Mouse (Mus musculus) hindbrain, embryonic 15.5 days (tissue): ENCODE measurements around the gene Usp35. TPM values are rescaled to one million over a fixed set of nuclear protein-coding genes. Genes with fewer than 3 reads are reported as not detected.
A peak's percentile ranks its signal among the peaks of the same experiment; 100 is the strongest.

Experiments
- ATAC-seq: fragments of 200-750 bp; cut with Nextera tagmentation; 2 replicates; pipeline ENCODE4 v1.8.0; 2017; ENCODE audit warnings: low read depth, moderate number of reproducible peaks, moderate TSS enrichment; ENCODE audit not compliant: low FRiP score
- H3K27ac ChIP-seq: fragments of 300-500 bp; sonication (generic); replicated peaks from 2 replicates; pipeline ENCODE4 v1.5.1; 2015; ENCODE audit warnings: mild to moderate bottlenecking, inconsistent platforms
- H3K27me3 ChIP-seq: fragments of 300-500 bp; sonication (generic); 2 replicates; pipeline ENCODE4 v1.6.1; 2015; ENCODE audit warnings: control low read depth, inconsistent platforms
- H3K36me3 ChIP-seq: fragments of 300-500 bp; sonication (generic); 2 replicates; pipeline ENCODE4 v1.6.1; 2015; ENCODE audit warnings: control low read depth, inconsistent platforms
- H3K4me1 ChIP-seq: fragments of 300-500 bp; sonication (generic); replicated peaks from 2 replicates; pipeline ENCODE4 v1.6.1; 2015; ENCODE audit warnings: control low read depth, inconsistent platforms
- H3K4me2 ChIP-seq: fragments of 300-500 bp; sonication (generic); 2 replicates; pipeline ENCODE4 v1.6.1; 2015; ENCODE audit warnings: moderate library complexity, mild to moderate bottlenecking, inconsistent platforms
- H3K4me3 ChIP-seq: fragments of 300-500 bp; sonication (generic); 2 replicates; pipeline ENCODE4 v1.5.1; 2015; ENCODE audit warnings: mild to moderate bottlenecking, inconsistent platforms
- H3K9ac ChIP-seq: fragments of 300-500 bp; sonication (generic); 2 replicates; pipeline ENCODE4 v1.6.1; 2015; ENCODE audit warnings: inconsistent platforms
- H3K9me3 ChIP-seq: fragments of 300-500 bp; sonication (generic); 2 replicates; pipeline ENCODE4 v1.6.1; 2016; ENCODE audit warnings: control low read depth, inconsistent platforms
- WGBS: fragments of 180-500 bp; shearing (Covaris S2); methylation state at CpG from one replicate; pipeline ENCODE4 v1.1.7; 2015; 5-methylcytosine and 5-hydroxymethylcytosine counted together
- polyA plus RNA-seq: library from polyadenylated mRNA; unstranded; fragments of >200 nt; fragmentation: Nextera tagmentation; extraction: Ambion mirVana; gene quantifications from 2 replicates; pipeline ENCODE4 v1.2.1, GENCODE M21; 2015

Gene Usp35
- polyA plus RNA-seq = 3.6 and 5.2 TPM in 2 replicates

GRCm38 (mm10) chr7:97331726-97332666 is at the start of gene Usp35, which contains the start of gene Kctd21:
Usp35 (minus strand) TSS chr7:97332020.
Kctd21 (plus strand) TSS chr7:97332327.
- Histone ChIP-seq H3K4me1 (peaks cover 41% of the 10 kb centered on the region), H3K9me3 (no peaks in the 10 kb centered on the region), H3K36me3 (no peaks in the 10 kb centered on the region), H3K27ac (peak within 1 kb of the TSS; percentile 78), H3K27me3 (peaks cover 4% of the 10 kb centered on the region), H3K4me2 (peak within 1 kb of the TSS; percentile 69), H3K4me3 (peak within 1 kb of the TSS; percentile 64), H3K9ac (peak within 1 kb of the TSS; percentile 62)
- WGBS = under 1% methylated on average over 64 of the region's 68 CpGs
- peak; percentile 98 for ATAC-seq

- Histone ChIP-seq H3K27ac (no peak overlapping the region), H3K9ac (no peak overlapping the region), H3K36me3 (peaks cover 57% of the 10 kb centered on the region), H3K4me3 (no peak overlapping the region), H3K27me3 (no peaks in the 10 kb centered on the region), H3K4me2 (no peak overlapping the region), H3K4me1 (no peaks in the 10 kb centered on the region), H3K9me3 (no peaks in the 10 kb centered on the region)
- no peak for ATAC-seq
- WGBS = 98% methylated on average over 5 of the region's 5 CpGs
Measured at GRCm38 (mm10) chr7:97380500-97381123, 48.8 kb upstream of the Usp35 start.

- H3K4me2 ChIP-seq = no peak overlapping the region
Measured at GRCm38 (mm10) chr7:97379304-97379703, 47.5 kb upstream of the Usp35 start.

DNA sequence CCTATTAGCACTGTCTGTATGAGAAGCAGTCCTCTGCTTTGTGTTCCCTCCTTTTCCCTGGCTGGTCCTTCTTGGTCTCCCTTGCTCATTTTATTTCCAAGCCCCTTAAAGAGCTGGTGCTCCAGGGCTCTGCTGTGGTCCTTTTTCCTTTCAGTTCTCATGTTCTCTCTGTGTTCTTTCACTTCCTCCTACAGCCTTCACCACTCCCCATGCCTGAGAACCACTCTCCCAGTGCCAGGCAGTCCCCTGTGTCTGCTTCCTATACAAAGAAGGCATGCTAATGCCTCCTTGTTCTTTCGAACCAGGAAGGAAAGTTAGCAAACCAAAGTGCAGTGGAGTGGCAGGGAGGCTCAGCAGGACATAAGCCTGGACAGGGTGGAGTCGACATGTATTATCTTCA is 44.1 kb upstream of the Usp35 start:
- Histone ChIP-seq H3K4me1 (peaks cover 10% of the 10 kb centered on the region), H3K36me3 (peaks cover 29% of the 10 kb centered on the region), H3K27ac (no peak overlapping the region), H3K4me3 (no peak overlapping the region), H3K27me3 (no peaks in the 10 kb centered on the region), H3K9me3 (no peaks in the 10 kb centered on the region), H3K9ac (no peak overlapping the region), H3K4me2 (no peak overlapping the region)
- ATAC-seq = no peak
- 77% methylated on average over 2 of the region's 2 CpGs for whole genome bisulfite sequencing

More at GRCm38 (mm10) chr7:97379304-97379703, 47.5 kb upstream of the Usp35 start:
- Histone ChIP-seq H3K36me3 (peaks cover 46% of the 10 kb centered on the region), H3K27me3 (no peaks in the 10 kb centered on the region), H3K4me3 (no peak overlapping the region), H3K4me1 (no peaks in the 10 kb centered on the region), H3K9ac (no peak overlapping the region), H3K27ac (no peak overlapping the region), H3K9me3 (no peaks in the 10 kb centered on the region)
- 96% methylated on average over 5 of the region's 5 CpGs for WGBS
- no peak for ATAC-seq

GRCm38 (mm10) chr7:97375101-97375500 is 43.3 kb upstream of the Usp35 start:
- no peak overlapping the region for H3K9ac ChIP-seq
- no peak overlapping the region for H3K4me2 ChIP-seq
- no peak overlapping the region for H3K27ac ChIP-seq
- H3K4me1 ChIP-seq = peaks cover 12% of the 10 kb centered on the region
- no peaks in the 10 kb centered on the region for H3K9me3 ChIP-seq
- H3K27me3 ChIP-seq = no peaks in the 10 kb centered on the region
- WGBS = 96% methylated on average over 9 of the region's 9 CpGs
- ATAC-seq = no peak
- H3K36me3 ChIP-seq = peaks cover 29% of the 10 kb centered on the region
- no peak overlapping the region for H3K4me3 ChIP-seq

GRCm38 (mm10) chr7:97365887-97366286 is 34.1 kb upstream of the Usp35 start:
- no peaks in the 10 kb centered on the region for H3K36me3 ChIP-seq
- WGBS = 82% methylated on average over 1 of the region's 1 CpGs
- H3K9me3 ChIP-seq = no peaks in the 10 kb centered on the region
- no peak overlapping the region for H3K9ac ChIP-seq
- no peak for ATAC-seq
- H3K27ac ChIP-seq = no peak overlapping the region
- H3K4me3 ChIP-seq = no peak overlapping the region
- peaks cover 2% of the 10 kb centered on the region for H3K4me1 ChIP-seq
- no peak overlapping the region for H3K4me2 ChIP-seq
- no peaks in the 10 kb centered on the region for H3K27me3 ChIP-seq

- 39% methylated on average over 4 of the region's 4 CpGs for WGBS
Measured at GRCm38 (mm10) chr7:97361467-97361866, 29.6 kb upstream of the Usp35 start.

GRCm38 (mm10) chr7:97360955-97361354 is 29.1 kb upstream of the Usp35 start:
- no peaks in the 10 kb centered on the region for H3K27me3 ChIP-seq
- H3K9ac ChIP-seq = no peak overlapping the region
- 46% methylated on average over 3 of the region's 3 CpGs for WGBS
- no peak overlapping the region for H3K4me3 ChIP-seq
- H3K27ac ChIP-seq = no peak overlapping the region
- ATAC-seq = no peak
- H3K36me3 ChIP-seq = no peaks in the 10 kb centered on the region
- no peak overlapping the region for H3K4me2 ChIP-seq
- no peaks in the 10 kb centered on the region for H3K9me3 ChIP-seq
- H3K4me1 ChIP-seq = no peaks in the 10 kb centered on the region

More at GRCm38 (mm10) chr7:97361467-97361866, 29.6 kb upstream of the Usp35 start:
- Histone ChIP-seq H3K4me3 (no peak overlapping the region), H3K4me1 (no peaks in the 10 kb centered on the region), H3K9ac (no peak overlapping the region), H3K4me2 (no peak overlapping the region), H3K9me3 (no peaks in the 10 kb centered on the region), H3K27ac (no peak overlapping the region), H3K27me3 (no peaks in the 10 kb centered on the region), H3K36me3 (no peaks in the 10 kb centered on the region)
- no peak for ATAC-seq

DNA sequence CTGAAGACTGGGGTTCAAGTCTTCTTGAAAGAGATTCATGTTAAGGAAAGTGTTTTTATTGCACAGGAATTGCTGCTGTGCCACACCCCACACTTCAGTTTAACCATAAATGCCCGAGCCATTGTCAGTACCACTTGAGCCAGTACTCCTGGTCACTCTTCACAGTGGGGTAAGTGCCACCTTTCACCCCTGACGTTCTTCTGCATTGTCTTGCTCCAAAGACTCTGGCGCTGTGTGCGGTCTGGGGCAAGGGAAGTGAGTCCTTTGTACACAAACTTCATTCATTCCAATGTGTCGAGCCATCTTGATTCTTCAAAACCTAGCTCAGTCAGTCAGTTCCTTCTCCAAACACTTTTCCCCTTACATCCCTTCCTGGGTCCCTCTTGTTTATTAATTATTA is 28.3 kb upstream of the Usp35 start:
- no peaks in the 10 kb centered on the region for H3K9me3 ChIP-seq
- ATAC-seq = no peak
- no peak overlapping the region for H3K4me2 ChIP-seq
- no peak overlapping the region for H3K27ac ChIP-seq
- H3K27me3 ChIP-seq = no peaks in the 10 kb centered on the region
- H3K4me3 ChIP-seq = no peak overlapping the region
- H3K4me1 ChIP-seq = no peaks in the 10 kb centered on the region
- H3K9ac ChIP-seq = no peak overlapping the region
- no peaks in the 10 kb centered on the region for H3K36me3 ChIP-seq
- 66% methylated on average over 5 of the region's 5 CpGs for WGBS

DNA sequence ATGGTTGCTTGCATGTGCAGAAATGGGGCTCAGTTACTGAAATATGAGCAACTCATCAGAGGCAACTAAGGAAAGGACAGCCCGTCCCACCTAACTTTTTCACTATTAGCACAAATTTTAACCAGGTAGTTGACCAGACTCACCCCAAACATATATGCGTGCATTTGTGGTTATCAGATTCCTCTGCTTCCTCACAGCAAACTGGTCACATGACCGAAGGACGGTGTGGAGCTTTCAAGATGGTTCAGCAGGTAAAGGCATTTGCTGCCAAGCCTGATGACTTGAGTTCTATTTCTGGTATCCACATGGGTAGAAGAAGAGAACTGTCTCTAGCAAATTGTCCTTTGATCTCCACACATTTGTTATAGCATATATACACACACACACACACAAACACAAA is 26.5 kb upstream of the Usp35 start:
- Histone ChIP-seq H3K4me2 (no peak overlapping the region), H3K9me3 (no peaks in the 10 kb centered on the region), H3K27me3 (no peaks in the 10 kb centered on the region), H3K36me3 (no peaks in the 10 kb centered on the region), H3K4me3 (no peak overlapping the region), H3K9ac (no peak overlapping the region), H3K27ac (no peak overlapping the region), H3K4me1 (no peaks in the 10 kb centered on the region)
- ATAC-seq = no peak
- 91% methylated on average over 4 of the region's 4 CpGs for WGBS

- Histone ChIP-seq H3K9ac (no peak overlapping the region), H3K27ac (no peak overlapping the region), H3K9me3 (no peaks in the 10 kb centered on the region), H3K4me1 (no peaks in the 10 kb centered on the region), H3K4me3 (no peak overlapping the region), H3K36me3 (no peaks in the 10 kb centered on the region), H3K4me2 (no peak overlapping the region), H3K27me3 (no peaks in the 10 kb centered on the region)
- WGBS = 76% methylated on average over 3 of the region's 3 CpGs
- no peak for ATAC-seq
Measured at GRCm38 (mm10) chr7:97357840-97358239, 26.0 kb upstream of the Usp35 start.

DNA sequence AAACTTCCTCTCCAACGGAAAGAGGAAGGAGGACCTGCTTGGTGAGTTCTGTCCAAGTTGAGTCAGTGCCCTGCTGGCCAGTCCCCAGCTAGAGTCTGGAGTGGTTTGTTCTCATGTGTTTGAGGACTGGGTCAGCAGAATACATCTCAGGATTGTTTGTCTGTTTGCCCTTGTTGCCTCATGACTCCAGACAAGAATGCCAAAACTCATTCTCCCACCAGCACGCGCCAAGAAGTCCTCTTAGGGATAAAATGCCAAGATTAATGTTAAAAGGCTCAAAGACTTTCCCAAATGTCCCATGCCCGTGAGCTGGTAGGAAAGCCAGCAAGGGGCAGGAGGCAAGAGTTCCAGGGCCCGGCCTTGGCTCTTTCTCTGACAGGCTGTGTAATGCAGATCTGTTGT is 25.1 kb upstream of the Usp35 start:
- 66% methylated on average over 5 of the region's 5 CpGs for WGBS
- no peak overlapping the region for H3K27ac ChIP-seq
- peak; percentile 54; the same call in 1 of the 2 replicates for ATAC-seq

More for the DNA sequence above, 25.1 kb upstream of the Usp35 start:
- no peak overlapping the region for H3K4me2 ChIP-seq
- no peaks in the 10 kb centered on the region for H3K4me1 ChIP-seq
- H3K4me3 ChIP-seq = no peak overlapping the region
- H3K9ac ChIP-seq = no peak overlapping the region
- no peaks in the 10 kb centered on the region for H3K36me3 ChIP-seq
- no peaks in the 10 kb centered on the region for H3K9me3 ChIP-seq
- H3K27me3 ChIP-seq = no peaks in the 10 kb centered on the region
